Mouse (Mus musculus) CD8-positive naive resting alpha-beta T cell, adult 57 days (primary cell): ENCODE measurements around the gene Sdr42e1. TPM values are rescaled to one million over a fixed set of nuclear protein-coding genes. Genes with fewer than 3 reads are reported as not detected.

Source experiments
- total RNA-seq: library from RNA; stranded (reverse); gene quantifications from one replicate; pipeline ENCODE4 v1.2.4, GENCODE M21; 2023

The Sdr42e1 gene
- 1.6 TPM for total RNA-seq

GRCm38 (mm10) chr8:117673430-117673830 lies at the start of gene Sdr42e1:
Sdr42e1 (minus strand) TSS chr8:117673689.

GRCm38 (mm10) chr8:117701859-117702258 lies 28.4 kb upstream of the Sdr42e1 start, which contains the start of gene Hsd17b2:
Hsd17b2 (plus strand) TSS chr8:117701904.

Other genes with a start within 250 kb of the Sdr42e1 start
- gene Plcg2, start 175.4 kb downstream of the Sdr42e1 start, total RNA-seq = 20.1 TPM
- gene Hsd17b2, start 28.2 kb upstream of the Sdr42e1 start, total RNA-seq = not detected
- 24.4 TPM for gene Mphosph6, start 128.3 kb upstream of the Sdr42e1 start, total RNA-seq